Mouse (Mus musculus) embryonic facial prominence, embryonic 11.5 days (tissue): Measurements from ENCODE around the gene AU040320. TPM values are rescaled to one million over a fixed set of nuclear protein-coding genes. Genes with fewer than 3 reads are reported as not detected.

ENCODE experiments used
- ATAC-seq: fragments of 200-750 bp; cut with Nextera tagmentation; replicated peaks from 2 replicates; pipeline ENCODE4 v1.8.0; 2017; ENCODE audit warnings: low read depth; ENCODE audit not compliant: insufficient number of reproducible peaks, low FRiP score, low TSS enrichment
- DNase-seq: peaks from one replicate; pipeline ENCODE4 v3.0.0-alpha.2; 2015; ENCODE audit warnings: low spot score
- H3K27ac ChIP-seq: fragments of 300-500 bp; sonication (generic); replicated peaks from 2 replicates; pipeline ENCODE4 v1.5.1; 2014; ENCODE audit warnings: mild to moderate bottlenecking, low read depth, low read length, control low read depth
- H3K27me3 ChIP-seq: fragments of 300-500 bp; sonication (generic); 2 replicates; pipeline ENCODE4 v1.6.1; 2014; ENCODE audit warnings: mild to moderate bottlenecking, low read length, moderate library complexity, mixed read lengths; ENCODE audit not compliant: control insufficient read depth, insufficient read depth
- H3K36me3 ChIP-seq: fragments of 300-500 bp; sonication (generic); replicated peaks from 2 replicates; pipeline ENCODE4 v1.6.1; 2014; ENCODE audit warnings: low read depth, mild to moderate bottlenecking, low read length, moderate library complexity, mixed read lengths; ENCODE audit not compliant: control insufficient read depth, insufficient read depth
- H3K4me1 ChIP-seq: fragments of 300-500 bp; sonication (generic); 2 replicates; pipeline ENCODE4 v1.6.1; 2014; ENCODE audit warnings: low read length, mixed read lengths; ENCODE audit not compliant: control insufficient read depth, insufficient read depth
- H3K4me2 ChIP-seq: fragments of 300-500 bp; sonication (generic); 2 replicates; pipeline ENCODE4 v1.6.1; 2014; ENCODE audit warnings: low read depth, mild to moderate bottlenecking, control low read depth, low read length, moderate library complexity
- H3K4me3 ChIP-seq: fragments of 300-500 bp; sonication (generic); 2 replicates; pipeline ENCODE4 v1.5.1; 2014; ENCODE audit warnings: low read depth, low read length, control low read depth
- H3K9ac ChIP-seq: fragments of 300-500 bp; sonication (generic); replicated peaks from 2 replicates; pipeline ENCODE4 v1.6.1; 2014; ENCODE audit warnings: mild to moderate bottlenecking, control low read depth, low read length
- H3K9me3 ChIP-seq: fragments of 300-500 bp; sonication (generic); replicated peaks from 2 replicates; pipeline ENCODE4 v1.6.1; 2016; ENCODE audit warnings: mild to moderate bottlenecking, low read length, inconsistent platforms, mixed read lengths; ENCODE audit not compliant: control insufficient read depth
- WGBS: fragments of 180-500 bp; shearing (Covaris S2); extraction: QIAGEN DNeasy Blood & Tissue Kit; methylation state at CpG from one replicate; pipeline ENCODE4 v1.1.7; 2014; 5-methylcytosine and 5-hydroxymethylcytosine counted together
- polyA plus RNA-seq: library from polyadenylated mRNA; unstranded; fragments of >200 nt; fragmentation: Nextera tagmentation; extraction: Ambion mirVana; gene quantifications from 2 replicates; pipeline ENCODE4 v1.2.1, GENCODE M21; 2014

Gene AU040320
- polyA plus RNA-seq, 1 experiment from 2014 or later = 16.4 TPM

DNA sequence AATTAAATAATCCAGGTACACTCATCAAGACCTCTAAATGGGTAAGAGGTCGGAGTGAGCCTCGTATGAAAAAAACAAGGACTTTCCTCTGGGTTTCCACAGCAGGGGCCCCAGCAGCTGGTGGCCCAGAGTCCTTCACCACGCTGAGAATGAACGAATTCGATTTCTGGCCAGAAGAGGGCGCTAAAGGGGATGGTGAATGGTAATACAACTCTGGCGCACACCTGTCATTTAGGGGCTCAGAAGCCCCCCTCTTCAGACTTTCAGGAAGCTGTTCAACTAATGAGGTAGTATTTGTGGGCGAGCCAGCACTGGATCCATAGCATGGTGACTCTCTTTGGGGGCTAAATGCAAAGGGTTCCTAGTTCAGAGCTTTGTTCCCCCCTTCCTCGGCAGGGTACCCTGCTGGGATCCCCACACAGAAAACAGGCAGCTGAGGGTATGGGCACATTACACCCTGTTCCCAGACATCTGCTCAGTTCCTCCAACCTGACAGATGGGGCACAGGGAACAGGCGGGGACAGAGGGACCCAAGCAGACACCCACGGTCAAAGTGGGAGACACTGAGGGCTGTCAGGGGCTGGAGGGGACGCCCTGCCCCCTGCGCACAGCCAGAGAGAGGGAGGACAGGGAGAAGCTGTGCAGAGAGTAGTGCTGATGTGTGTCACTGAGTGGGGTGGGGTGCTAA, 7.7 kb upstream of the AU040320 start:
- H3K36me3 ChIP-seq = peaks cover 13% of the 10 kb centered on the region
- 39% methylated on average over 13 of the region's 13 CpGs for WGBS
- H3K4me1 ChIP-seq = no peaks in the 10 kb centered on the region
- no peak overlapping the region for H3K4me2 ChIP-seq
- H3K9ac ChIP-seq = no peak overlapping the region
- no peaks in the 10 kb centered on the region for H3K9me3 ChIP-seq
- no peak overlapping the region for H3K4me3 ChIP-seq
- ATAC-seq (no peak), DNase-seq (peak; percentile 71)
- H3K27ac ChIP-seq = no peak overlapping the region
- H3K27me3 ChIP-seq = no peaks in the 10 kb centered on the region

DNA sequence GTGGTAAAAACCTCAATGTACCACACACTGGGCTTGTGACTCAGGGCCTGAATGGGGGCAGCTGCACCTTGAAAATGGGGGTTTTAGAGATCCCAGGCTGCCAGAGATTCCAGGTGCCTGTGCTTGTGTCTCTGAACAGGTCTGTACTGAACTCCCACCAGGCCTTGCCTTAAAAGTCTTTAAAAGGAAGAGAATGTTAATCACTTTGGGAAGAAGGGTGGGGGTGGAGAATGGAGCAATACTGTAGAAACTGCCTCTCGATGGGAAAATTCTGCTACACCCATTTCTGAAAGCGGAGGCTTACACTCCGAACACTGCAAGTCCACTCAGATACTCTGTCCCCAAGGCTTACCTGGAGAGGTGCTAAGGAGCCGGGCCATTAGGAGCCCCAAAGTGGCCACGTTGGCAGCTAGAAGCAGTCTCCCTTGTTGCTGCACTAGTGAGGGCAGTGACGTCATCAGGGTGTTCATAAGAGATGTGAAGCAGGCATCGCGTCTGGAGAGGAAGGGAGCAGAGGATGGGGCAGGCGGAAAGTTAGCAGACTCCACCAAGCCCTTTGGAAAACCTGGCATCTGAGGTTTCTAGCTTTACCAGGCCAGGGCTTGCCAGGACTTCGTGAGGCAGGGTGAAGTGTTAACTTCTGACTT, 7.0 kb upstream of the AU040320 start:
- Histone ChIP-seq H3K9me3 (no peaks in the 10 kb centered on the region), H3K4me2 (no peak overlapping the region), H3K9ac (no peak overlapping the region), H3K27ac (no peak overlapping the region), H3K36me3 (peaks cover 13% of the 10 kb centered on the region), H3K4me1 (no peaks in the 10 kb centered on the region), H3K4me3 (no peak overlapping the region), H3K27me3 (no peaks in the 10 kb centered on the region)
- 84% methylated on average over 10 of the region's 10 CpGs for WGBS
- DNase-seq (no peak), ATAC-seq (no peak)

DNA sequence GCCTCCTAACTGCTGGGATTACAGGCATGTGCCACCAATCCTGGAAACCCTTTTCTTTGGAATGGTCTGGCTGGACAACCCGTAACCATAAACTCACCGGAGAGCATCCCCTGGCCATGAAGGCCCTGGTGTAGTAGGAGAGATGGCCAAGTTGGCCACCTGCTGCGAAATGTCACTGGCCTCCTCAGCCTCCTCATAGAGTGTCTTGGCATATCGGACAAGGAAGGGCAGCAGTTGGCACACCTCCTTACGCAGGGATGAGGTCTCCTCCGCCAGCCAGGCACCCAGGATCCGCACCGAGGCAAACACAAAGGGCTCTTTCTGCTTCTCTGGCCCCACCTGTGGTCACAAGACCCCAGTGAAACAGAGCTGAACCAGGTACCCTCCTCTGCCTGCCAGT, 5.0 kb upstream of the AU040320 start:
- Histone ChIP-seq H3K9me3 (no peaks in the 10 kb centered on the region), H3K4me1 (peaks cover 6% of the 10 kb centered on the region; the same call in 1 of the 2 replicates), H3K27ac (no peak overlapping the region), H3K9ac (no peak overlapping the region), H3K36me3 (peaks cover 13% of the 10 kb centered on the region), H3K4me2 (no peak overlapping the region), H3K4me3 (no peak overlapping the region), H3K27me3 (no peaks in the 10 kb centered on the region)
- DNase-seq = no peak
- ATAC-seq = no peak
- WGBS = 93% methylated on average over 8 of the region's 8 CpGs

DNA sequence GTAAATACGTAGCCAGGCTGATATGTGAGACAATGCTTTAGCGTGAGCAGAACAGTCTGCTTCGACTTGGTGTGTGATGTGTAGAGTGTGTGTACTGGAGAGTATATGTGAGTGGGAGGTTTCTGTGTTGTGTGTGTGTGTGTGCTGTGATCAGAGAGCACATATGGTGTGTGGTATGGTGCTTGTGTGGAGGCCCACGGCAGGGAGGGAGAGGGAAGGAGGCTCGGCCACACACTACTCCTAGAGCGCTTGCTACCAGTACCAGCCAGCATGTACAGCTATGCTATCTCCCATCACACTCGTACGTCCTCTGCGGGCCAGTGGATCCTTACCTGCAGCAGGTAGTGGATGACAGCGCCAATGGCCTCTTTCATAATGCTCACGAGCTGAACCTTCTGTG, 3.8 kb upstream of the AU040320 start:
- Histone ChIP-seq H3K4me3 (no peak overlapping the region), H3K9me3 (no peaks in the 10 kb centered on the region), H3K4me1 (peaks cover 6% of the 10 kb centered on the region; the same call in 1 of the 2 replicates), H3K27ac (no peak overlapping the region), H3K9ac (peak overlapping the region; percentile 25; the same call in 1 of the 2 replicates), H3K4me2 (no peak overlapping the region), H3K27me3 (no peaks in the 10 kb centered on the region), H3K36me3 (peaks cover 13% of the 10 kb centered on the region)
- DNase-seq = no peak
- WGBS = 89% methylated on average over 11 of the region's 11 CpGs
- no peak for ATAC-seq

DNA sequence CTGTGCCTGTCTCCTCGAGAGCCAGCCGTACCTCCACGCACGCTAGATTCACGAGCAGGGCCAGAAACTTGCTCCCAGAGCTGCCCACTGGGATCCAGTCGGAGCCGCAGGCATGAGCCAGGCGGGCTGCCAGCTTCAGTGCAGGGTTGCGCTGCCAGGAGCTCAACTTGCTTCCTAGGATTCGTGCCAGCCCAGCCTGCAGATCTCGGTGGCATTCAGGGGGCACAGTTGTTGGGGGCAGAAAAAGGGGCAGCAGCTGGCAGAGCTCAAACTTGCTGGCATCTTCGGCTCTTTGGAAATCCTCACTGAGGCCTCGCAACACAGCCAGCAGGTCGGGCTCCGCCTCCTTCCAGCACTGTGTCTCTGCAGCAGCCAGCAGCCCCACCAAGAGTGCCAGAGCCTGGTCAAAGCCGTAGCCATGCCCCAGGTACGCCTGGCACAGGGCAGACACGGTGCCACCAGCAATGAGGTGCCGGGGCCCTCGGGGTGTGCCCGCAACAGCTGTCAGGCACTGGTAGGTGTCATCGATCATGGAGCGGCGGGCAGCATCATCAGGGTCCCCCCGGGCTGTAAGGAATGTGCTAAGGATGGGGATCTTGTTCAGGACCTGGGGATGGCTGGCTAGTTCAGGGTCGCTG, 3.2 kb upstream of the AU040320 start:
- H3K9me3 ChIP-seq = no peaks in the 10 kb centered on the region
- H3K9ac ChIP-seq = no peak overlapping the region
- DNase-seq (no peak), ATAC-seq (no peak)
- whole genome bisulfite sequencing = 92% methylated on average over 26 of the region's 26 CpGs
- no peak overlapping the region for H3K4me3 ChIP-seq
- no peaks in the 10 kb centered on the region for H3K27me3 ChIP-seq
- H3K27ac ChIP-seq = no peak overlapping the region
- H3K36me3 ChIP-seq = peaks cover 11% of the 10 kb centered on the region
- H3K4me2 ChIP-seq = no peak overlapping the region
- peaks cover 6% of the 10 kb centered on the region; the same call in 1 of the 2 replicates for H3K4me1 ChIP-seq

DNA sequence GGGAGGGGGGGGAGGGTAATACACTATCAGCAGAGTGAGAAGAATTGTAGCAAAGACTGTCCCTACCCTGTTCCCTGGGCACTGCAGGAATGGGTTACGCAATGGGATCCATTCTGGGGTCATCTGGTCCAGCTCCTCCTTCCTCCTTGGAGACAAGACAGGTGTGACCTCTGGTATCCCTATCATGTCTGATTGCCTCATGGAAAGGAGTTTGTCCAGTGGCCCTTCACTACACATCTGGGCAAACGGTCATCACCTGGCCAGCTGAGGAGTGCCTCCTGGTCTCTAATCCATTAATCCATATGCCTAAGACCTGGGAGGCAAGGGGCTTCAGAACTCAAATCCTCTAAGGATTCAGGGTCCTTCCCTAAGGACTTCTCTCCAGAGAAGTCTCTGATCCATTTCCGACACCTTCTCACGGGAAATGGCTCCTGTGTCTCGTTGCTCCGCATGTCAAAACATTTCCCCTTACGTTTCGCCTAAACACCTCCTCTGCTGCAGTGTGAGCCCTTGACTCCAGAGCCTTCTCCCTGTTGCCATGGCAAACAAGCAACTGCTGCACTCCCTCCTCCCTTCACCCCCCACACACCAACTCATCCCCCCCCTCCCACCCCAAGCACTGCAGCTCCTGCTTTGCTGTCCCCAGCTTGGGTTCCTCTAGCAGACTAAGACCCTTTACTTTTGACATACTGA, 2.3 kb upstream of the AU040320 start:
- no peak for ATAC-seq
- peaks cover 6% of the 10 kb centered on the region; the same call in 1 of the 2 replicates for H3K4me1 ChIP-seq
- H3K9me3 ChIP-seq = no peaks in the 10 kb centered on the region
- DNase-seq = no peak
- no peak overlapping the region for H3K4me2 ChIP-seq
- no peaks in the 10 kb centered on the region for H3K27me3 ChIP-seq
- H3K27ac ChIP-seq = no peak overlapping the region
- no peak overlapping the region for H3K9ac ChIP-seq
- H3K4me3 ChIP-seq = no peak overlapping the region
- WGBS = 84% methylated on average over 8 of the region's 8 CpGs
- H3K36me3 ChIP-seq = peaks cover 8% of the 10 kb centered on the region

DNA sequence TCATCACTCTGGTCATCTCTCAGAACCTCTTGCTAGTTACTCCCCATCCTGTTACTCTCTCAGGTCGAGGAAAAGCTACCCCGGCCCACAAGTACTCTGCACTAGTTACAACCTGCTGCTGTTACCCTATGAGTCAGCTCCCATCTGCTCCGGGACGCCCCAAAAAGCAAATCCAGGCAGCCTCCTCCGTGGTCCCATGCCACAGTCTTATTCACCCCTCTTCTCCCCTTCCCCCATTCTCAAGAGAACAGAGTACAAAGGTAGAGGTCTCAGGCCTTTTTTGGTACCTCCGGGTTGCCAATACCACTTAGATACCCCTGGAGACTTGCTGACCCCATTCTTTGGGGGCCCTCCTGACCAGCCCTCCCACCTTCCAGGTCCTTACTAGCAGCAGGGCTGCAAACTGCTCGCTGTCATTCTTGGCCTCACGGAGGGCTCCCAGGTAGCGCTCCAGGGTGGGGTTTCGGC, 1.8 kb upstream of the AU040320 start:
- Histone ChIP-seq H3K36me3 (peaks cover 8% of the 10 kb centered on the region), H3K27ac (no peak overlapping the region), H3K9me3 (no peaks in the 10 kb centered on the region), H3K27me3 (no peaks in the 10 kb centered on the region), H3K4me1 (peaks cover 6% of the 10 kb centered on the region; the same call in 1 of the 2 replicates), H3K4me2 (peak overlapping the region; percentile 94), H3K4me3 (peak overlapping the region; percentile 61), H3K9ac (peak overlapping the region; percentile 62)
- no peak for DNase-seq
- ATAC-seq = no peak
- WGBS = 54% methylated on average over 10 of the region's 10 CpGs
